Mouse (Mus musculus) activated CD4-positive, CD25-positive, alpha-beta regulatory T cell, adult 4 months (primary cell): Measurements from ENCODE around the gene Arhgef33. TPM values are rescaled to one million over a fixed set of nuclear protein-coding genes. Genes with fewer than 3 reads are reported as not detected.

Experiments
- polyA plus RNA-seq, 2 experiments: library from polyadenylated mRNA; unstranded; fragments of 100-300 nt; shearing (Covaris generic); gene quantifications; one replicate each; pipeline ENCODE4 v1.2.1; 2017

The Arhgef33 gene
- polyA plus RNA-seq, 2 experiments from 2014 or later = 0.37 TPM; not detected in 1

Other genes with a start within 250 kb of the Arhgef33 start
- gene Hnrnpll, start 245.1 kb upstream of the Arhgef33 start, polyA plus RNA-seq = 10 to 100 TPM; 22.2 to 32.4 TPM
- gene Galm, start 179.9 kb upstream of the Arhgef33 start, polyA plus RNA-seq = 10 to 100 TPM; 33.3 to 40.7 TPM
- gene Srsf7, start 100.1 kb upstream of the Arhgef33 start, polyA plus RNA-seq = 100 to 1,000 TPM; 467 to 529 TPM
- gene Ttc39d, start 99.9 kb upstream of the Arhgef33 start, polyA plus RNA-seq = not detected
- gene Gemin6, start 83.0 kb upstream of the Arhgef33 start, polyA plus RNA-seq = 10 to 100 TPM; 14.7 to 14.9 TPM
- 1 to 10 TPM; 2.4 to 2.6 TPM for gene Morn2, start 17.2 kb upstream of the Arhgef33 start, polyA plus RNA-seq
- gene Dhx57, start 16.9 kb upstream of the Arhgef33 start, polyA plus RNA-seq = 1 to 10 TPM; 7.0 to 8.6 TPM
- not detected for gene Gm10190, start 66.1 kb downstream of the Arhgef33 start, polyA plus RNA-seq
- gene Sos1, start 173.0 kb downstream of the Arhgef33 start, polyA plus RNA-seq = 1 to 10 TPM; 4.7 to 5.4 TPM